Mouse (Mus musculus) kidney, embryonic 14.5 days (tissue): ENCODE measurements around the gene Olfr827. TPM values are rescaled to one million over a fixed set of nuclear protein-coding genes. Genes with fewer than 3 reads are reported as not detected.

ENCODE experiments used
- ATAC-seq: fragments of 200-750 bp; cut with Nextera tagmentation; 2 replicates; pipeline ENCODE4 v1.8.0; 2017; ENCODE audit warnings: moderate number of reproducible peaks, mild to moderate bottlenecking, moderate TSS enrichment, moderate library complexity; ENCODE audit not compliant: low FRiP score, low TSS enrichment
- H3K27ac ChIP-seq: fragments of 300-500 bp; sonication (generic); 2 replicates; pipeline ENCODE4 v1.5.1; 2014; ENCODE audit warnings: low read depth, mild to moderate bottlenecking, low read length, moderate library complexity, mixed read lengths
- H3K27me3 ChIP-seq: fragments of 300-500 bp; sonication (generic); 2 replicates; pipeline ENCODE4 v1.6.1; 2014; ENCODE audit warnings: mild to moderate bottlenecking, low read length; ENCODE audit not compliant: control insufficient read depth, insufficient read depth
- H3K36me3 ChIP-seq: fragments of 300-500 bp; sonication (generic); 2 replicates; pipeline ENCODE4 v1.6.1; 2014; ENCODE audit warnings: low read length, mixed read lengths; ENCODE audit not compliant: control insufficient read depth, insufficient read depth
- H3K4me1 ChIP-seq: fragments of 300-500 bp; sonication (generic); 2 replicates; pipeline ENCODE4 v1.6.1; 2014; ENCODE audit warnings: low read length, mixed read lengths; ENCODE audit not compliant: control insufficient read depth, insufficient read depth
- H3K4me2 ChIP-seq: fragments of 300-500 bp; sonication (generic); replicated peaks from 2 replicates; pipeline ENCODE4 v1.6.1; 2014; ENCODE audit warnings: low read depth, mild to moderate bottlenecking, low read length
- H3K4me3 ChIP-seq: fragments of 300-500 bp; sonication (generic); 2 replicates; pipeline ENCODE4 v1.5.1; 2014; ENCODE audit warnings: mild to moderate bottlenecking, low read length
- H3K9ac ChIP-seq: fragments of 300-500 bp; sonication (generic); 2 replicates; pipeline ENCODE4 v1.6.1; 2014; ENCODE audit warnings: low read depth, mild to moderate bottlenecking, low read length, moderate library complexity
- H3K9me3 ChIP-seq: fragments of 300-500 bp; sonication (generic); 2 replicates; pipeline ENCODE4 v1.6.1; 2016; ENCODE audit warnings: low read length; ENCODE audit not compliant: control insufficient read depth
- WGBS: fragments of 180-500 bp; shearing (Covaris S2); extraction: QIAGEN DNeasy Blood & Tissue Kit; methylation state at CpG from one replicate; pipeline ENCODE4 v1.1.7; 2014; 5-methylcytosine and 5-hydroxymethylcytosine counted together
- polyA plus RNA-seq: library from polyadenylated mRNA; unstranded; fragments of >200 nt; fragmentation: Nextera tagmentation; extraction: Ambion mirVana; gene quantifications from 2 replicates; pipeline ENCODE4 v1.2.1, GENCODE M21; 2014

Gene Olfr827
- polyA plus RNA-seq: not detected in 2 replicates

DNA sequence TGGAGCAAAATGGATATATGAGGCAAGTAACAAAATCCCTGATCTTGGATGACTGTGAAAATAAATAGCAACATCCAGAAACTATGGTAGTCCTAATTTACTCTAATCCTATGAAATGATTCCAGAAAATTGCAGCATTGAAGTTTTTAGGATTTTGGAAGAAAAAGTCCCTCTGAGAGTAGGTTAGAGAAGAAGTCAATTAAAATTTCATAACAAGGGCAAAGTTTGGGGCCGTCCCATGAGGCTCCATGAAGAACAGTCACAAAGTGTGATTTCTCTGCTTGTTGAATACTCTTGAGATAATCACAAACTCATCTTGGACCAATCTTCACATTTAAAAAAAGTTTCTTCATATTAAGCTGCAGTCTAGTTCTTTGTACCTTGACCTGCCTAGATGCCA lies at the start of gene Olfr827:
TSS of gene Olfr827 (minus strand) at position 101 of the 400 bp plus-strand sequence.
- ATAC-seq: no peak
- H3K4me3 ChIP-seq: no peak within 1 kb of the TSS
- no peak within 1 kb of the TSS for H3K4me2 ChIP-seq
- H3K27ac ChIP-seq: no peak within 1 kb of the TSS
- H3K9me3 ChIP-seq: no peaks in the 10 kb centered on the region
- no peaks in the 10 kb centered on the region for H3K36me3 ChIP-seq
- H3K9ac ChIP-seq: no peak within 1 kb of the TSS
- H3K27me3 ChIP-seq: no peaks in the 10 kb centered on the region
- H3K4me1 ChIP-seq: no peaks in the 10 kb centered on the region
- WGBS: 92% methylated on average over 1 of the region's 1 CpGs

DNA sequence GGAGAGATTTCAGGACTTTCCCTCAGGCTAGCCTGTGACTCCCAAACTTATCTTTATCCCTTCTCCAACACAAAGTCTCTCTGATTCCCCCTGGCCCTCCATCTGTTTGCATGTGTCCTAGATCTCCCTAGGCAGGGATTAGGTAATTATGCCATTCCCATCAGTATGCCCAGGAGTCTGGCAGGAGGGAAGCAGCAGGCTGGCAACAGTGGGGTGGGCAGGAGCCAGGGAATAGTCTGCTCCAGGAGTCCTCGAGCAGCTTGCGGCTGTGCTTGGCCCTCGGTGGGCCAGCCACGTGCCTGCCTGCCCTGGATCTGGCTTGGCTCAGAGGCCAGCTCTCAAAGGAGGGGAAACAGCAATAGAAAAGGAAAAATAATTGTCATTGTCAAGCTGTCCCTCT lies 49.0 kb upstream of the Olfr827 start:
- no peak overlapping the region for H3K9ac ChIP-seq
- 62% methylated on average over 4 of the region's 4 CpGs for WGBS
- no peak overlapping the region for H3K27ac ChIP-seq
- no peak for ATAC-seq
- H3K4me2 ChIP-seq: no peak overlapping the region
- H3K27me3 ChIP-seq: no peaks in the 10 kb centered on the region
- no peaks in the 10 kb centered on the region for H3K36me3 ChIP-seq
- no peaks in the 10 kb centered on the region for H3K9me3 ChIP-seq
- no peak overlapping the region for H3K4me3 ChIP-seq
- H3K4me1 ChIP-seq: no peaks in the 10 kb centered on the region

DNA sequence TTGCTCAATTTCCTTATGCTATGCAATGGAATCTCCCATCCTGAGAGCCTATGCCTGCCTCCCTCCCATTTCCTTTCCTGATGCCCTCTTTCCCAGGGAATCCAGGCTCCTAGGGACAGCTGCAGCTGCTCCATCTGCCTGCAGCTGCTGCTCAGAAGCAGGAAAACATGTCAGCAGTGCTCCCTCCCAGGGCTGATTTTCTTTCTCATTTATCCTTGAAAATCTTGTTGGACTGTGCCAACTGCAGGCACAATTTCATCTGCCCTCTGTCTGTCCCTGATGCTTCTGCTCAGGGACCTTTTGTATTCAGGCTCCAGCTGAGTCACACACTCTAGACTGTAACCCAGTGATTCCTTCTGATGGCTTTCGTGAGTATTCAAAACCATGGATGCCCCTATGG lies 45.3 kb upstream of the Olfr827 start:
- ATAC-seq: no peak

DNA sequence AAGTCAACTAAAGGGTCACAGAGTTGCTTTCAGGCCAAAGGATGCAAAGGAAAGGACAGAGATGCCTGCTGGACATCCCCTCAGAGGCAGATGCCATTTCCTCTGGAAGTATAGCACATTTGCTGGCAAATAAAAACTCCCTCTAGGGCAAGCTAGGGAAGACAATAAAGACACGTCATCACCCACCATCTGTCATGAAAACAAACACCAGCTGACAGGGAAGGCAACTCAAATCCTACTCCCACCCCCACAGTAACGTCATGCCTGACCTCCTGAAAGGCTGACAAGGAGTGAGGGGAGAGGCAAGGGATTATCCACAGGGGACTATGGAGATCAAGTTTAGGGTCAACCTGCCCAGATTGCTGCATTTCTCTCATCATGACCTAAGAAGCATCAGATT lies 30.1 kb upstream of the Olfr827 start:
- no peak overlapping the region for H3K27ac ChIP-seq
- no peak overlapping the region for H3K9ac ChIP-seq
- H3K4me2 ChIP-seq: no peak overlapping the region
- no peaks in the 10 kb centered on the region for H3K9me3 ChIP-seq
- H3K27me3 ChIP-seq: no peaks in the 10 kb centered on the region
- no peaks in the 10 kb centered on the region for H3K4me1 ChIP-seq
- peak; percentile 52; the same call in 1 of the 2 replicates for ATAC-seq
- H3K4me3 ChIP-seq: no peak overlapping the region
- WGBS: 2% methylated on average over 2 of the region's 2 CpGs
- H3K36me3 ChIP-seq: no peaks in the 10 kb centered on the region

More for the DNA sequence above, 45.3 kb upstream of the Olfr827 start:
- Histone ChIP-seq H3K27me3 (no peaks in the 10 kb centered on the region), H3K4me2 (no peak overlapping the region), H3K4me3 (no peak overlapping the region), H3K4me1 (no peaks in the 10 kb centered on the region), H3K9me3 (no peaks in the 10 kb centered on the region), H3K36me3 (no peaks in the 10 kb centered on the region), H3K27ac (no peak overlapping the region), H3K9ac (no peak overlapping the region)
- 81% methylated on average over 1 of the region's 1 CpGs for WGBS

DNA sequence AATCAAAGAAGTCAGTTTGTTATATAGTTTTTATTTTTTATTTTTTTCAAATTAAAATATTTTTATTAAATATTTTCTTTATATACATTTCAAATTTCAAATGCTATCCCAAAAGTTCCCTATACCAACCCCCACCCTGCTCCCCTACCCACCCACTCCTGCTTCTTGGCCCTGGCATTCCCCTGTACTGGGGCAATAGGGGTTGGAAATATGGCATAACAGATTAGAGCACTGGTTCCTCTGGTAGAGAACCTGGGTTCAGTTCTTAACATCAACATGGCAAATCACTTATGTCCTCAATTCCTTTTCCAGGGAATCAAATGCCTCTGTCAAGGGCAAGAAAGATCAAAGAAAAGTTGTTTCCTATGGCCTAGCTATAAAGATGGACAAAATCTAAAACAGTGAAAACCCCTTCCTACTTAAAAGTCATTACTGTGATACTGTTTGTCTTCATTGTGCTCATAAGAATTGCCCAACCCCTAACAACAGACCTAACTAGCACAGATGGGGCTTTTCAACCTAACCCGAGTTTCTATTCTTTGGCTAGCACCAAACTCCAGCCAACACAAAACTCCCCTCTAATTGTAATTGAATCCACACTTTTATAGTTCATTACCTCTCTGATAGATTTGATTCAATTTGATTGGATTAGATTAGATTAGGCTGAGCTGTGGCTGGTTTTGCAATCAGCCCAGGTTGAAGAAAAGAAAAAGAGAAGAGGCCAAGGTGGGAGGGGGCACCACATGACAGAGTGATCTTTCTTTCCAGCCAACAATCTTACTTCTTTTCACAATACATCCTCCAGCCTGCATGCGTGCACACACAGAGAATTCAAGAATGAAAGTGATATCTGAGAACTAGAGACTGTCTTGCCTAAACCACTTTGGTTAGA lies 24.4 kb upstream of the Olfr827 start:
- no peak overlapping the region for H3K4me3 ChIP-seq
- no peak overlapping the region for H3K27ac ChIP-seq
- H3K9ac ChIP-seq: no peak overlapping the region
- H3K36me3 ChIP-seq: no peaks in the 10 kb centered on the region
- H3K4me2 ChIP-seq: no peak overlapping the region
- ATAC-seq: no peak
- no peaks in the 10 kb centered on the region for H3K4me1 ChIP-seq
- H3K27me3 ChIP-seq: no peaks in the 10 kb centered on the region
- H3K9me3 ChIP-seq: no peaks in the 10 kb centered on the region
- 69% methylated on average over 2 of the region's 2 CpGs for WGBS

DNA sequence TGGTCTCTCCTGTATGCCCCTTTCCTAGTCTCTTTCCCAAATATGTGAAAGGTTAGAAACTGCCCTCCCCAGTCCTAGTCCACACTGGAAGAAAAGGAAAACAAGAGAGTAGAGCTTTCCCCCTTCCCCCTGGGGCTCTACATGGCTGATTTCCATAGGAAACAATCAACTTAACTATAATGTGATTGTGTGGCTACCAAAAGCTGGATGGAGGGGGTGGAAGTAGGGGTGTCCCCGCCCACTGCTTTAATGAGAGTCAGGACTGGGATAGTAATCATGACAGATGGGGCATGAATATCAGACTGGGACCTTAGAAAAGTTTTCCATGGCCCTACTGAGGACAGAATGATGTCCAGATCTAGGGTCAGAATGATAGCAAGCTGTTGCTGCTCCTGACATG lies 20.4 kb upstream of the Olfr827 start:
- Histone ChIP-seq H3K4me1 (no peaks in the 10 kb centered on the region), H3K4me3 (no peak overlapping the region), H3K27me3 (no peaks in the 10 kb centered on the region), H3K9ac (no peak overlapping the region), H3K27ac (no peak overlapping the region), H3K9me3 (no peaks in the 10 kb centered on the region), H3K36me3 (no peaks in the 10 kb centered on the region), H3K4me2 (no peak overlapping the region)
- WGBS: 43% methylated on average over 1 of the region's 1 CpGs
- ATAC-seq: no peak

DNA sequence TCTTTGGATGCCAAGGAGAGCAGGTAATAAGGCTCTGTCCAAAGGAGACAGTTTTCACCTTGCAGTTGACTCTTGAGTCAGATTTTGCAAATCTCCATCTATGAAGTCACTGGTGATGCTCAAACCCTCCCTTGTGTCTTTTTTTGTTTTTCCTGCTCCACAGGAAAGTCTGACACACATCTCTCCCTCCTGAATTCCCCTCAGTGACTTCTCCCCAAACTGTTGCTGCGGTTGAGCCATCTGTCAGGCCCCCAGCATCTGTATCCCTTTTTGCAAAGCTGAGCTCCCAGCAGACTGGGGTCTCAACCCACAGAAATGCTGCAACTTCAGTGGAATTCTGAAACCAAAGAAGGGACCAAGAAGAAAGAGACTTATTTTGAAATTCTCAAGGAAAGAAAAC lies 17.9 kb upstream of the Olfr827 start:
- H3K4me3 ChIP-seq: no peak overlapping the region
- no peak overlapping the region for H3K4me2 ChIP-seq
- ATAC-seq: no peak
- H3K9me3 ChIP-seq: no peaks in the 10 kb centered on the region
- H3K36me3 ChIP-seq: no peaks in the 10 kb centered on the region
- no peak overlapping the region for H3K9ac ChIP-seq
- 72% methylated on average over 1 of the region's 1 CpGs for WGBS
- no peaks in the 10 kb centered on the region for H3K4me1 ChIP-seq
- H3K27ac ChIP-seq: no peak overlapping the region
- H3K27me3 ChIP-seq: no peaks in the 10 kb centered on the region

DNA sequence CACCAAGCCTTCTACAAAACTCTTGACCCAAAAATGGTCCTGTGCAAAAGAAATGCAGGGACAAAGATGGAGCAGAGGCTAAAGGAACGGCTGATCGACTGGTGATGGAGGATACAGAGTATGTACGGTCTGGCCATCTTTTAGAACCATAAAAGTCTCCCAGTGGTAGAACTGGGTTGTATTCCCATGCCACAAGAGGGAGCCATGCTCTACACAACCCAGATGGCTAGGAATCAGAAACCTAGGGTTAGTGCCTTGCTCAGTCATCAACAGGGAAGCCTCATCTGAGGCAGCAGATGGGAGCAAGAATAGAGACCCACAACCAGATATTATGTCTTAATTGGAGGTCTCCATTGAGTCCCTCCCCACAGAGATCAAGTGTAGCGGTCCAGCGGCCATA lies 15.4 kb upstream of the Olfr827 start:
- no peak overlapping the region for H3K9ac ChIP-seq
- no peaks in the 10 kb centered on the region for H3K9me3 ChIP-seq
- H3K27me3 ChIP-seq: no peaks in the 10 kb centered on the region
- no peak overlapping the region for H3K4me2 ChIP-seq
- 89% methylated on average over 5 of the region's 5 CpGs for WGBS
- no peak overlapping the region for H3K4me3 ChIP-seq
- H3K27ac ChIP-seq: no peak overlapping the region
- no peak for ATAC-seq
- no peaks in the 10 kb centered on the region for H3K4me1 ChIP-seq
- H3K36me3 ChIP-seq: no peaks in the 10 kb centered on the region

DNA sequence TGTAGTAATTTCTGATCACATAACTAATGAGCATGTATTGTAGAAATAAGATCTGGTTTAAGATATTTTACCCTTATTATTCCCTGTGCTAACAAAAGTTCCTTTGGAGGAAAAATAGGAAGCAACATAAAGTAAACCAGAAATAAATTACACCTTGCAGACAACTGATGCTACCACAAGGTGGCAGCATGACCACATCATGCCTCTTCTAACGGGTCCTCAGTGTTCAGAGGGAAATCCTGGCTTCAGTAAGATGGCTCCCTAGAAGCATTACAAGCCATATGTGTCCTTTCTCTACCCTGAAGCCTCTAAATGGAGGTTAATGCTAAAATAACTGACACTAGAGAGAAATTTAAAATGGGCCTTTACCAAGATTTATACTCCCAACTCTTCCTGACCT lies 14.0 kb upstream of the Olfr827 start:
- 0% methylated on average over 1 of the region's 1 CpGs for WGBS
- peak; percentile 73; the same call in 1 of the 2 replicates for ATAC-seq
- Histone ChIP-seq H3K4me2 (no peak overlapping the region), H3K27me3 (no peaks in the 10 kb centered on the region), H3K27ac (no peak overlapping the region), H3K9ac (no peak overlapping the region), H3K4me1 (no peaks in the 10 kb centered on the region), H3K4me3 (no peak overlapping the region), H3K9me3 (no peaks in the 10 kb centered on the region), H3K36me3 (no peaks in the 10 kb centered on the region)
